Mouse (Mus musculus) bone marrow, adult 2 months (tissue): ENCODE measurements around the gene Atg4c.

Source experiments
- CTCF ChIP-seq: fragments of 200-500 bp; IDR thresholded peaks from 2 replicates; pipeline ENCODE4 v1.5.1; 2011; ENCODE audit warnings: low read length, control low read depth; ENCODE audit not compliant: control insufficient read depth, insufficient read depth
- POLR2A ChIP-seq: fragments of 200-500 bp; IDR thresholded peaks from 2 replicates; pipeline ENCODE4 v1.6.1; 2011; ENCODE audit warnings: low read depth, mild to moderate bottlenecking, control low read depth, low read length, borderline replicate concordance; ENCODE audit not compliant: control insufficient read depth

- TF ChIP-seq CTCF (no peak), POLR2A (no peak)
These were observed 80.2 kb downstream of the Atg4c start for GRCm38 (mm10) chr4:99273979-99274378.
